Mouse (Mus musculus): ENCODE measurements around the gene Gnb1l. TPM values are rescaled to one million over a fixed set of nuclear protein-coding genes. Genes with fewer than 3 reads are reported as not detected.

The Gnb1l gene
- polyA plus RNA-seq, 1 experiment, result 13.1 TPM

- WGBS, result 90% methylated on average over 3 of the region's 3 CpGs
- no peak for DNase-seq (ENCODE audit: low read depth, low spot score)
Measured at GRCm38 (mm10) chr16:18537407-18537990, 39.0 kb downstream of the Gnb1l start.

- no peak for DNase-seq (ENCODE audit: low read depth, low spot score)
- WGBS, result 78% methylated on average over 6 of the region's 6 CpGs
Measured at GRCm38 (mm10) chr16:18539281-18539680, 40.8 kb downstream of the Gnb1l start.

GRCm38 (mm10) chr16:18543151-18543829 lies 44.8 kb downstream of the Gnb1l start:
- 73% methylated on average over 8 of the region's 8 CpGs for WGBS
- DNase-seq (ENCODE audit: low read depth, low spot score), result no peak

GRCm38 (mm10) chr16:18547891-18548290 lies 49.4 kb downstream of the Gnb1l start:
- no peak for DNase-seq (ENCODE audit: low read depth, low spot score)
- 47% methylated on average over 5 of the region's 5 CpGs for WGBS

- no peak for DNase-seq (ENCODE audit: low read depth, low spot score)
- WGBS, result 59% methylated on average over 9 of the region's 9 CpGs
Measured at GRCm38 (mm10) chr16:18551604-18552003, 53.1 kb downstream of the Gnb1l start.

GRCm38 (mm10) chr16:18552106-18552710 lies 53.7 kb downstream of the Gnb1l start:
- no peak for DNase-seq (ENCODE audit: low read depth, low spot score)
- 83% methylated on average over 11 of the region's 11 CpGs for WGBS

GRCm38 (mm10) chr16:18554721-18555120 lies 56.2 kb downstream of the Gnb1l start:
- 68% methylated on average over 2 of the region's 2 CpGs for WGBS

GRCm38 (mm10) chr16:18555235-18555935 lies 56.9 kb downstream of the Gnb1l start:
- no peak for DNase-seq (ENCODE audit: low read depth, low spot score)
- 75% methylated on average over 17 of the region's 17 CpGs for WGBS

More at GRCm38 (mm10) chr16:18554721-18555120, 56.2 kb downstream of the Gnb1l start:
- no peak for DNase-seq (ENCODE audit: low read depth, low spot score)

GRCm38 (mm10) chr16:18556461-18556860 lies 57.9 kb downstream of the Gnb1l start:
- DNase-seq (ENCODE audit: low read depth, low spot score), result no peak
- 68% methylated on average over 3 of the region's 3 CpGs for WGBS

GRCm38 (mm10) chr16:18564472-18564871 lies 66.0 kb downstream of the Gnb1l start:
- no peak for DNase-seq (ENCODE audit: low read depth, low spot score)
- WGBS, result 46% methylated on average over 2 of the region's 2 CpGs

- WGBS, result 89% methylated on average over 7 of the region's 7 CpGs
- no peak for DNase-seq (ENCODE audit: low read depth, low spot score)
Measured at GRCm38 (mm10) chr16:18568599-18568998, 70.1 kb downstream of the Gnb1l start.

- no peak for DNase-seq (ENCODE audit: low read depth, low spot score)
- WGBS, result 65% methylated on average over 8 of the region's 8 CpGs
Measured at GRCm38 (mm10) chr16:18574196-18574595, 75.7 kb downstream of the Gnb1l start.

- 55% methylated on average over 3 of the region's 3 CpGs for WGBS
- no peak for DNase-seq (ENCODE audit: low read depth, low spot score)
Measured at GRCm38 (mm10) chr16:18577071-18577470, 78.6 kb downstream of the Gnb1l start.

- 62% methylated on average over 5 of the region's 5 CpGs for WGBS
- no peak for DNase-seq (ENCODE audit: low read depth, low spot score)
Measured at GRCm38 (mm10) chr16:18577599-18578160, 79.2 kb downstream of the Gnb1l start.

GRCm38 (mm10) chr16:18580389-18580788 lies 81.9 kb downstream of the Gnb1l start:
- DNase-seq (ENCODE audit: low read depth, low spot score), result no peak
- 64% methylated on average over 2 of the region's 2 CpGs for WGBS

- no peak for DNase-seq (ENCODE audit: low read depth, low spot score)
- WGBS, result 8% methylated on average over 21 of the region's 21 CpGs
Measured at GRCm38 (mm10) chr16:18581050-18581622, 82.6 kb downstream of the Gnb1l start.

- no peak for DNase-seq (ENCODE audit: low read depth, low spot score)
- WGBS, result 1% methylated on average over 66 of the region's 66 CpGs
Measured at GRCm38 (mm10) chr16:18581623-18582205, 83.2 kb downstream of the Gnb1l start.

GRCm38 (mm10) chr16:18582426-18583148 lies 84.1 kb downstream of the Gnb1l start:
- WGBS, result 4% methylated on average over 67 of the region's 67 CpGs
- DNase-seq (ENCODE audit: low read depth, low spot score), result no peak

- 60% methylated on average over 10 of the region's 10 CpGs for WGBS
- DNase-seq (ENCODE audit: low read depth, low spot score), result no peak
Measured at GRCm38 (mm10) chr16:18583169-18583568, 84.7 kb downstream of the Gnb1l start.

Data from large intestine, adult 2 months (tissue).